Mouse (Mus musculus): ENCODE data around the gene Pip4k2a. TPM values are rescaled to one million over a fixed set of nuclear protein-coding genes. Genes with fewer than 3 reads are reported as not detected.

Gene Pip4k2a
- polyA plus RNA-seq (2012; rRNA removed) (10.7 and 16.6 TPM in 2 replicates), polyA plus RNA-seq (2014; fragmentation: Nextera tagmentation; extraction: Ambion mirVana) (15.2 and 17.4 TPM in 2 replicates)

DNA sequence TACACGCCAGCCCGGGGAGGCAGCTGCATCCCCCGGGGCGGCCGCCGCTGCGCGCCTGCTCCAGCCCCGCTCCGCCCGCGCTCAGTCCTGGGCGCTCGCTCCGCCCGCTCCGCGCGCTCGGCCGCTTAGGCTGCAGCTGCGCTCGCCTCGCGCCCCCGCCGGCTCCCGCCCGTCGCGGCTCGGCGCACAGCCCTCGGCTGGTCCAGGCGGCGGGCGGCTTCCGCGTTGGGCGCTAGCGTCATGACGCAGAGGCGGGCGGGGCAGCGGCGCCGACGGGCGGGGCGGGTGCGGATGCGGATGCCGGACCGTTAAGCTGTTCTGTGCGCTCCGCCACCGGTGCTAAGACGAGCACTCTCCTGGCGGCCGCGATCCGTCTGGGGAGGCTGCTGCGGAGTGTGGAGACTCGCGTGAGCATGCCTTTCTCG is at the start of gene Pip4k2a, which contains the start of gene 4930426L09Rik:
Pip4k2a (minus strand) TSS at position 73 of the 425 bp plus-strand sequence.
4930426L09Rik (plus strand) TSS at position 290 of the 425 bp plus-strand sequence.
- Histone ChIP-seq H3K9me3 (ENCODE audit: control insufficient read depth, low read length) (no peaks in the 10 kb centered on the region), H3K27ac (peak within 1 kb of the TSS; percentile 88), H3K27me3 (ENCODE audit: control insufficient read depth, insufficient read depth, low read length) (no peaks in the 10 kb centered on the region), H3K4me1 (replicated peaks; ENCODE audit: control insufficient read depth in 2 of 2, insufficient read depth in 2 of 2, low read length in 1 of 2) (peaks cover 25 to 30% of the 10 kb centered on the region in 2 experiments), H3K4me3 (ENCODE audit: insufficient read depth in 1 of 2, low read depth in 2 of 2, low read length in 2 of 2) (peak within 1 kb of the TSS; percentile 83 to 85), H3K9ac (replicated peaks) (peak within 1 kb of the TSS; percentile 95), H3K4me2 (ENCODE audit: low read depth) (peak within 1 kb of the TSS; percentile 93), H3K36me3 (replicated peaks; ENCODE audit: control insufficient read depth, insufficient read depth, low read depth) (no peaks in the 10 kb centered on the region)
- under 1% methylated on average over 62 of the region's 66 CpGs for WGBS (ENCODE audit: insufficient replicate concordance)
- DNase-seq (ENCODE audit: low read depth in 3 of 3, low spot score in 3 of 3) (peak; percentile 83 to 85 (median 85)), ATAC-seq (ENCODE audit: insufficient read depth) (peak; percentile 95)
- TF ChIP-seq EP300 (IDR thresholded peaks at IDR 0.05; ENCODE audit: low read depth) (no peak), CTCF (IDR thresholded peaks at IDR 0.05; ENCODE audit: low read depth) (peak; percentile 33)

DNA sequence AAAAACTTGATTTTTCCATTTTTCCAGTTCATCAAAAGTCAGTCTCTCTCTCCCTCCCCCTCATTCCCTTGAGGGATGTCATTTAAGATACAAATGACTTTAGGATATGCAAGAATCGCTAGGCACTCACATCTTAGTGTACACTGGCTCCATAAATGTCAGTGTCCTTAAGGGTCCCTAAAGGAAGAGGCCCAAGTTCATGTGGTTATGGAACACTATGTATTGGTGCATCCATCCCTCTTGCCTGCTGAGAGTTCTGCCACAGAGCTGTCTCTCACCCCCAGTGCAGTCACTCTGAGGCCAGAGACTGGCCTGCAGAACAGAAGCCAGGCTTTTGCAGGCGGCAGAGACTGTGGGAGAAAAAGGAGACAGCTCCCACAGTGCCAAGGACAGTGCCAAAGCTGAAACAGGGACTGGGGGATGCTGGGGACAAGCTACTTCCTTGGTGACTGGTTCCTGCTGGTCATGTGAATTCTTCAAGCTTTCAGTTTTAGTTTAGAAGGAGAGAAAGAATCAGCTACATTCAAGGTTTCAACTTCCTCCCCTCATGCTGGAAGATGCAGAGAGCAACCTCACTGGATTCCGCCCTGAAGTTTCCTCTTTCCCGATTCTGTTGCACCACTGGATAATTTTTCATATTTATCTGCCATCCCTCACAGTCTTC is 40.1 kb upstream of the Pip4k2a start:
- H3K27ac ChIP-seq, result no peak overlapping the region
- ATAC-seq (ENCODE audit: insufficient read depth) (no peak), DNase-seq (ENCODE audit: low read depth in 3 of 3, low spot score in 3 of 3) (no peak)
- H3K36me3 ChIP-seq (replicated peaks; ENCODE audit: control insufficient read depth, insufficient read depth, low read depth), result no peaks in the 10 kb centered on the region
- no peaks in the 10 kb centered on the region; a peak in 1 of 4 replicates for H3K4me1 ChIP-seq (replicated peaks; ENCODE audit: control insufficient read depth in 2 of 2, insufficient read depth in 2 of 2, low read length in 1 of 2)
- H3K27me3 ChIP-seq (ENCODE audit: control insufficient read depth, insufficient read depth, low read length), result no peaks in the 10 kb centered on the region
- TF ChIP-seq EP300 (IDR thresholded peaks at IDR 0.05; ENCODE audit: low read depth) (no peak), CTCF (IDR thresholded peaks at IDR 0.05; ENCODE audit: low read depth) (no peak)
- no peak overlapping the region for H3K4me3 ChIP-seq (ENCODE audit: insufficient read depth in 1 of 2, low read depth in 2 of 2, low read length in 2 of 2)
- H3K4me2 ChIP-seq (ENCODE audit: low read depth), result no peak overlapping the region
- H3K9ac ChIP-seq (replicated peaks), result no peak overlapping the region
- 54% methylated on average over 4 of the region's 4 CpGs for WGBS (ENCODE audit: insufficient replicate concordance)
- H3K9me3 ChIP-seq (ENCODE audit: control insufficient read depth, low read length), result no peaks in the 10 kb centered on the region

DNA sequence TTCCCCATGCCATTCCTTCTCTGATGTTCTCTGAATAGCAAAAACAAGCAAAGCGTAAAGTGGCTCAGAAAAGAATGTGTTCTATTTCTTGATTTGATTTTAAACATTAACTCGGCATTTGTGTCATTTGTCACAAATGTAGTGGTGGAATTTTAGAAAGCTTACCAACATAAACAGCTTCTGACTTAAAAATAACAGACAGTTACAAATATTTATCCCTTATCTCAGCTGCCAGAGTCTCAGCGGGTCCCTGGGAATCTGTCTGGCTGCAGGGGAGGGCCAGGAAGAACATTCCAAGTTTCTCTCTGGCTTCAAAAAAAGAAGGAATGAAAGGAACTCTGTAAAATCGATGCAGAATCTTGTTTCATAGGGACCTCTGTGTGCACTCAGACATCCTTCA is 39.5 kb upstream of the Pip4k2a start:
- Histone ChIP-seq H3K4me2 (ENCODE audit: low read depth) (no peak overlapping the region), H3K9me3 (ENCODE audit: control insufficient read depth, low read length) (no peaks in the 10 kb centered on the region), H3K4me3 (ENCODE audit: insufficient read depth in 1 of 2, low read depth in 2 of 2, low read length in 2 of 2) (no peak overlapping the region), H3K4me1 (replicated peaks; ENCODE audit: control insufficient read depth in 2 of 2, insufficient read depth in 2 of 2, low read length in 1 of 2) (no peaks in the 10 kb centered on the region; a peak in 1 of 4 replicates), H3K36me3 (replicated peaks; ENCODE audit: control insufficient read depth, insufficient read depth, low read depth) (no peaks in the 10 kb centered on the region), H3K27me3 (ENCODE audit: control insufficient read depth, insufficient read depth, low read length) (no peaks in the 10 kb centered on the region), H3K9ac (replicated peaks) (no peak overlapping the region), H3K27ac (no peak overlapping the region)
- 57% methylated on average over 4 of the region's 4 CpGs for WGBS (ENCODE audit: insufficient replicate concordance)
- DNase-seq (ENCODE audit: low read depth in 3 of 3, low spot score in 3 of 3), result no peak
- TF ChIP-seq CTCF (IDR thresholded peaks at IDR 0.05; ENCODE audit: low read depth) (no peak), EP300 (IDR thresholded peaks at IDR 0.05; ENCODE audit: low read depth) (no peak)
- ATAC-seq (ENCODE audit: insufficient read depth), result no peak

DNA sequence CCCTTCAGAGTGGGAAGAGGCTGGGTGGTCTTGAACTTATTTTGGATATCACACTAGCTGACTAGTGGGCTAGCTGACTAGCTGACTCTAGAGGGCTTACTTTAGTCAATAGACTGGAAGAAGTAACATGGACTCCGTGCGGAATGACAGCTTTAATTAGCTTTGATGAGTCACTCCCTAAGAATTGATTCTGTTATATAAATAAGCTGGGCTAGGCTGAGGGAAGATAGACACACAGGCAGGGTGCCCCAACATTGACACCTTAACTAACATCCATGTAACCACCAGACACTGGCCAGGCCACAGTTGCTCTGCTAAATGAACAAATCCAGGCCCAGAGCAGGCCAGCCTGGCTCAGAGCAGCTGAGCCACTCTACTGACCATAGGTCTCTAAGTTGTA is 26.9 kb upstream of the Pip4k2a start:
- WGBS (ENCODE audit: insufficient replicate concordance), result 70% methylated on average over 2 of the region's 2 CpGs
- TF ChIP-seq CTCF (IDR thresholded peaks at IDR 0.05; ENCODE audit: low read depth) (no peak), EP300 (IDR thresholded peaks at IDR 0.05; ENCODE audit: low read depth) (no peak)
- H3K9ac ChIP-seq (replicated peaks), result no peak overlapping the region
- ATAC-seq (ENCODE audit: insufficient read depth) (no peak), DNase-seq (ENCODE audit: low read depth in 3 of 3, low spot score in 3 of 3) (no peak)
- H3K4me2 ChIP-seq (ENCODE audit: low read depth), result no peak overlapping the region
- H3K27ac ChIP-seq, result no peak overlapping the region
- H3K4me3 ChIP-seq (ENCODE audit: insufficient read depth in 1 of 2, low read depth in 2 of 2, low read length in 2 of 2), result no peak overlapping the region
- no peaks in the 10 kb centered on the region for H3K36me3 ChIP-seq (replicated peaks; ENCODE audit: control insufficient read depth, insufficient read depth, low read depth)
- no peaks in the 10 kb centered on the region for H3K9me3 ChIP-seq (ENCODE audit: control insufficient read depth, low read length)
- peaks cover 0 to 5% of the 10 kb centered on the region in 2 experiments; a peak in 1 of 4 replicates for H3K4me1 ChIP-seq (replicated peaks; ENCODE audit: control insufficient read depth in 2 of 2, insufficient read depth in 2 of 2, low read length in 1 of 2)
- H3K27me3 ChIP-seq (ENCODE audit: control insufficient read depth, insufficient read depth, low read length), result no peaks in the 10 kb centered on the region

DNA sequence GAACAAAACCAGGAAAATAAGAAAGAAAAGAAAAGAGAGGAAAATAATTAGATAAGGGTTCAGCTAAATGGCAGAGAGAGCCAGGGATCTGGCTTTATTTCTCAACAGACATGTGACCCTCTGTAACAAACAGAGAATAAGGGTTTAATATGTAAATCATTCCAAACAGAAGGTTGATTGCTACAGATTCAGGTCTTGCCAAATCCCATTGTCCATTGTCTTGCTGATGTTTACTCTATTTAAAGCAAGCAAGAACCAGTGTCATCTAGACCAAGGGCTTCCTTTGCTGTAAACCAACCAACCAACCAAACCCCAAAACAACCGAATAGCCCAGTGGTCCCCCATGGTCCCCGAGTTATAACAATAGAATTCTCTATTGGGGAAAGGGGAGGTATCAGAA is 20.1 kb upstream of the Pip4k2a start:
- Histone ChIP-seq H3K27me3 (ENCODE audit: control insufficient read depth, insufficient read depth, low read length) (no peaks in the 10 kb centered on the region), H3K4me1 (replicated peaks; ENCODE audit: control insufficient read depth in 2 of 2, insufficient read depth in 2 of 2, low read length in 1 of 2) (peaks cover 3 to 15% of the 10 kb centered on the region in 2 experiments; a peak in 2 of 4 replicates), H3K4me2 (ENCODE audit: low read depth) (no peak overlapping the region), H3K9ac (replicated peaks) (no peak overlapping the region), H3K4me3 (ENCODE audit: insufficient read depth in 1 of 2, low read depth in 2 of 2, low read length in 2 of 2) (no peak overlapping the region), H3K27ac (no peak overlapping the region), H3K36me3 (replicated peaks; ENCODE audit: control insufficient read depth, insufficient read depth, low read depth) (no peaks in the 10 kb centered on the region), H3K9me3 (ENCODE audit: control insufficient read depth, low read length) (no peaks in the 10 kb centered on the region)
- DNase-seq (ENCODE audit: low read depth in 3 of 3, low spot score in 3 of 3), result no peak
- 58% methylated on average over 2 of the region's 2 CpGs for WGBS (ENCODE audit: insufficient replicate concordance)
- TF ChIP-seq EP300 (IDR thresholded peaks at IDR 0.05; ENCODE audit: low read depth) (no peak), CTCF (IDR thresholded peaks at IDR 0.05; ENCODE audit: low read depth) (no peak)
- no peak for ATAC-seq (ENCODE audit: insufficient read depth)

Measured in liver, embryonic 14.5 days (tissue).